Mouse (Mus musculus) lung, adult 2 months (tissue): ENCODE results near the gene Wdr81.

Source experiments
- CTCF ChIP-seq: fragments of 200-500 bp; IDR thresholded peaks from 2 replicates; pipeline ENCODE4 v1.5.1; 2011; ENCODE audit warnings: mild to moderate bottlenecking, low read length, control low read depth; ENCODE audit not compliant: insufficient read depth
- POLR2A ChIP-seq: fragments of 200-500 bp; IDR thresholded peaks from 2 replicates; pipeline ENCODE4 v1.6.1; 2011; ENCODE audit warnings: low read depth, mild to moderate bottlenecking, control low read depth, low read length, borderline replicate concordance; ENCODE audit errors: extremely low read depth

DNA sequence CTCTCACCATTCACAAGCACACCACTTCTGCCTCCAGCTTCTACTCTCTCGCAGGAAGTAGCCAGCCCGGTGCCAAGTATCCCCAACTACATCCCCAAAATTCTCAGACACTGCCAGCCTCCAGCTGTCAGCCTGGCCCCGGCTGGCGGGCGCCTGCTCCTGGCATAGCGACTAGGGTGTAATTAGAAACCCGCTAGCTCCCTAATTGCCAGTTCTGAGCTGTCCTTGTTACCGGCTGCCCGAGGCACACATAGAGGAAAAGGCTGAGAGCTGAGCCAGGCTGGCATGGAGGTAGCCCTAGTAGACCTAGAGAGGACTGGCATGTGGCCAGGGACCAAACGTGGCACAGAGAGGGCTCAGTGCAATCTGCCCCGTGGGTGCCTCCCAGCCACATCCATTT lies 23.2 kb downstream of the Wdr81 start:
- no peak for TF ChIP-seq POLR2A
- no peak for TF ChIP-seq CTCF
